Mouse (Mus musculus) E14TG2a.4 (cell line): ENCODE data around the gene Pcgf6.

Source experiments
- CTCF ChIP-seq: conservative IDR thresholded peaks from 2 replicates; pipeline ENCODE4 v1.5.1; 2014; ENCODE audit warnings: low read length
- POU5F1 ChIP-seq: IDR thresholded peaks from 2 replicates; pipeline ENCODE4 v1.6.1; 2014; ENCODE audit warnings: low read length, borderline replicate concordance

- TF ChIP-seq CTCF (no peak), POU5F1 (no peak)
Measured at GRCm38 (mm10) chr19:47047236-47047833, 3.4 kb downstream of the Pcgf6 start.
